Mouse (Mus musculus) induced T-regulatory cell, adult 2 months (primary cell): Measurements from ENCODE around the gene Gm21904.
"Not testable (repeated sequence)": the region's sequence is repeated elsewhere in the genome, so short reads cannot be mapped to it uniquely, and the experiment has no call there.

Source experiments
- DNase-seq: peaks from one replicate; pipeline ENCODE4 v3.0.0-alpha.2; 2012; ENCODE audit warnings: low read depth

Gene Gm21904

DNA sequence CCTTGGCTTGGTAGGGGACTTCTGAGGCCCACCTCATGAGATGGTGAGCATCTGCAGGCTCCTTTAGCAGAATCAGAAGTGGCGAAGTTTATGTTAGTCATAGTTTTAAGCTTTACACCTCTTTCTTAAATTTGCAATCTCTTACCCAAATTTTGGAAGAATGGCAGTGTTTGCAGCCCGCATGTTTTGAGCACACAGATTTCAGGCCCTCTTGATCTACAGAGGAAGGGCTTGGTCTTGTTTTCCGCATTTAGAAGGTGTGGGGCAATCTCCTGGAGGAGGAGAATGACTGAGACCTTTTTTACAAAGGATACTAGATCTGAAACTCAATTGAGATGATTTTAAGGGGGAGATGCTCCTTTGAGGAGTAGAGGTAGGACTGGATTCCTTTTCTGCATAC lies at the start of gene Gm21904:
TSS of gene Gm21904 (minus strand) at position 101 of the 400 bp plus-strand sequence.
- DNase-seq: not testable (repeated sequence)

DNA sequence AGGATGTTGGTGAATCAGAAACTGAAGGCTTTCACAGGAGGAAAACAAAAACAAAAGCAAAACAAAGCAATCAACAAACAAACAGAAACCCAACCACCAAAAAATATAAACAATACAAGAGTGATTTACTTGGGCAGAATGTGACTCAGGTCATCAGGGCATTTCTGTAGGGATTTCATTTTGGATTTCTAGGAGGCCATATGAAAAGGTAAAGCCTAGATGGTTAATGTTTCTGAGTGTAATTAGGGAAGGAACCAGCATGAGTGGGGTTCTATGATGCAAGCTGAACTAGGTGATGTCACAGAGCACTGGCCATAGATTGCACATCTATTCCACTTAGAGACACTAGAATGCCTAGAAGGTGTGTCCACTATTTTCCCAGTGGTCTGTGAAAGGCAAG lies 28.4 kb upstream of the Gm21904 start, which contains the start of the genes Gm20772 and Gm20831:
TSS of gene Gm20772 (plus strand) at position 301 of the 400 bp plus-strand sequence.
TSS of gene Gm20831 (plus strand) at position 301 of the 400 bp plus-strand sequence.
- DNase-seq: not testable (repeated sequence)
